In the genomic region with DNA sequence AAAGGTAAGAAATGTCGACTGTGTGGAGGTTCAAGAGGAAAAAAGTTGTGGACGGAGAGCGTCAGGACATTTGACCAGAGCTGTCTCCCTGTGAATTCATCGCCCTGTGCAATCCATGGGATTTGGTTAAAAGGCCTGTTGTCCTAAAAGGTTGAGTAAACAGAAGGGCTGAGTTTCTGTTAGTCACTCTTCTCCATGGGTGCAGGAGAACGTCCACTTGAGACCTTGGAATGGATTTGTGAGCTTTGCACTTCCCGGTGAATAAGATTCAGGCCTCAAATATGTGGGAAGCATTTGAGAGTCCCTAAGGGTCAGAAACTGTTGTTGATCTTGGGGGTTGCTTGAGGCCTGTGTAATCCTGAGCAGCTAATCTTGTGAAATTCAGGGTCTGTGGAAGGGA, we compare ENCODE assay signal across 8 mouse cellular contexts. TPM values are rescaled to one million over a fixed set of nuclear protein-coding genes. Genes with fewer than 3 reads are reported as not detected.
DNase-seq lines count a peak whose midpoint lies in the region; ATAC-seq and TF ChIP-seq lines count a peak whose summit lies in the region.

No protein-coding gene starts in this region.

- peak; percentile 9 for DNase-seq in gastrocnemius, adult 2 months
- no peak for DNase-seq in gastrocnemius, postnatal 36 days
- no peak for DNase-seq in midbrain, embryonic 11.5 days (ENCODE audit: low spot score, missing footprints)
- DNase-seq in liver, embryonic 11.5 days (ENCODE audit: low spot score), result no peak
- no peak for DNase-seq in thymus, postnatal 25 days
- no peak for DNase-seq in kidney, adult 8-10 months
- DNase-seq in Muller cell, postnatal 12 days (ENCODE audit: inconsistent ontology term), result no peak

- H3K9me3 ChIP-seq in midbrain, embryonic 13.5 days, result no peaks in the 10 kb centered on the region
- no peaks in the 10 kb centered on the region for H3K9me3 ChIP-seq in midbrain, embryonic 11.5 days (ENCODE audit: control insufficient read depth, low read length)
- no peaks in the 10 kb centered on the region for H3K9me3 ChIP-seq in liver, embryonic 11.5 days (ENCODE audit: control insufficient read depth, low read length)

- intact Hi-C loops in gastrocnemius, adult 2 months (cut with DNase I), result no loop called here
- intact Hi-C loops in gastrocnemius, postnatal 36 days (cut with DNase I), result no loop called here

- no peak overlapping the region for H3K4me2 ChIP-seq in midbrain, embryonic 13.5 days (replicated peaks)
- no peak overlapping the region for H3K4me2 ChIP-seq in midbrain, embryonic 11.5 days
- H3K4me2 ChIP-seq in liver, embryonic 11.5 days, result peak overlapping the region; percentile 67

- H3K27me3 ChIP-seq in midbrain, embryonic 13.5 days, result no peaks in the 10 kb centered on the region
- no peaks in the 10 kb centered on the region; the same call in 1 of the 2 replicates for H3K27me3 ChIP-seq in midbrain, embryonic 11.5 days (ENCODE audit: control insufficient read depth, insufficient read depth, low read length)
- no peaks in the 10 kb centered on the region for H3K27me3 ChIP-seq in liver, embryonic 11.5 days (replicated peaks; ENCODE audit: control insufficient read depth, insufficient read depth, low read length)

- peak overlapping the region; percentile 98 for H3K27ac ChIP-seq in gastrocnemius, adult 2 months
- H3K27ac ChIP-seq in midbrain, embryonic 13.5 days, result no peak overlapping the region
- H3K27ac ChIP-seq in midbrain, embryonic 11.5 days (ENCODE audit: low read depth, low read length), result no peak overlapping the region
- H3K27ac ChIP-seq in liver, embryonic 11.5 days (ENCODE audit: low read depth, low read length), result no peak overlapping the region

- WGBS in midbrain, embryonic 13.5 days, result 81% methylated on average over 6 of the region's 6 CpGs
- 72% methylated on average over 6 of the region's 6 CpGs for WGBS in midbrain, embryonic 11.5 days
- WGBS in liver, embryonic 11.5 days, result 73% methylated on average over 6 of the region's 6 CpGs

- no peaks in the 10 kb centered on the region for H3K36me3 ChIP-seq in midbrain, embryonic 13.5 days
- H3K36me3 ChIP-seq in midbrain, embryonic 11.5 days (ENCODE audit: control insufficient read depth, insufficient read depth, low read length), result no peaks in the 10 kb centered on the region
- no peaks in the 10 kb centered on the region for H3K36me3 ChIP-seq in liver, embryonic 11.5 days (ENCODE audit: control insufficient read depth, insufficient read depth, low read length)

- no peak for TF ChIP-seq CTCF in gastrocnemius, adult 2 months (IDR thresholded peaks at IDR 0.05)

- peak overlapping the region; percentile 99 for H3K4me3 ChIP-seq in gastrocnemius, adult 2 months
- 0 out of 2 replicates have a peak overlapping the region, but pooled peaks have one; percentile 78 for H3K4me3 ChIP-seq in midbrain, embryonic 13.5 days (replicated peaks)
- H3K4me3 ChIP-seq in midbrain, embryonic 11.5 days (ENCODE audit: low read depth, low read length), result no peak overlapping the region
- peak overlapping the region; percentile 91 for H3K4me3 ChIP-seq in liver, embryonic 11.5 days (ENCODE audit: low read depth, low read length)

- no peak for ATAC-seq in midbrain, embryonic 13.5 days
- no peak for ATAC-seq in midbrain, embryonic 11.5 days (ENCODE audit: low FRiP score)
- no peak for ATAC-seq in liver, embryonic 11.5 days (replicated peaks; ENCODE audit: low FRiP score)

- no peak overlapping the region for H3K9ac ChIP-seq in midbrain, embryonic 13.5 days (replicated peaks)
- no peak overlapping the region for H3K9ac ChIP-seq in midbrain, embryonic 11.5 days (ENCODE audit: low read length)
- H3K9ac ChIP-seq in liver, embryonic 11.5 days (ENCODE audit: low read depth, low read length), result peak overlapping the region; percentile 30; the same call in 1 of the 2 replicates

- peaks cover 13% of the 10 kb centered on the region for H3K4me1 ChIP-seq in midbrain, embryonic 13.5 days (replicated peaks)
- H3K4me1 ChIP-seq in midbrain, embryonic 11.5 days (ENCODE audit: control insufficient read depth, insufficient read depth, low read length), result peaks cover 7% of the 10 kb centered on the region
- H3K4me1 ChIP-seq in liver, embryonic 11.5 days (replicated peaks; ENCODE audit: control insufficient read depth, insufficient read depth, low read length), result peaks cover 18% of the 10 kb centered on the region

RNA-seq across cellular contexts. Expression of gene Arfgef2, which starts 1.4 kb away (rescaled TPM):
- total RNA-seq in gastrocnemius, adult 2 months (2021), result 10 to 100 TPM; 24.9 to 30.9 TPM
- 10 to 100 TPM; 24.3 to 27.5 TPM for total RNA-seq in gastrocnemius, postnatal 36 days (2021)
- polyA plus RNA-seq in midbrain, embryonic 13.5 days (2015; fragmentation: Nextera tagmentation; extraction: Ambion mirVana), result 3.2 and 3.4 TPM in 2 replicates
- 4.4 and 4.6 TPM in 2 replicates for polyA plus RNA-seq in midbrain, embryonic 11.5 days (2014; fragmentation: Nextera tagmentation; extraction: Ambion mirVana)
- 11.3 and 12.7 TPM in 2 replicates for polyA plus RNA-seq in liver, embryonic 11.5 days (2014; fragmentation: Nextera tagmentation; extraction: Ambion mirVana)

RNA-seq across cellular contexts. Expression of gene Trp53rkb, which starts 14.5 kb away (rescaled TPM):
- total RNA-seq in gastrocnemius, adult 2 months (2021), result 1 to 10 TPM; 2.2 to 3.1 TPM
- total RNA-seq in gastrocnemius, postnatal 36 days (2021), result 1 to 10 TPM; 2.6 to 2.8 TPM
- polyA plus RNA-seq in midbrain, embryonic 13.5 days (2015; fragmentation: Nextera tagmentation; extraction: Ambion mirVana), result 10.8 and 11.1 TPM in 2 replicates
- polyA plus RNA-seq in midbrain, embryonic 11.5 days (2014; fragmentation: Nextera tagmentation; extraction: Ambion mirVana), result 8.7 and 10.8 TPM in 2 replicates
- polyA plus RNA-seq in liver, embryonic 11.5 days (2014; fragmentation: Nextera tagmentation; extraction: Ambion mirVana), result 7.6 and 9.5 TPM in 2 replicates
